Mouse (Mus musculus) layer of hippocampus, adult 6 months (tissue): ENCODE measurements around the gene Hsd17b1. TPM values are rescaled to one million over a fixed set of nuclear protein-coding genes. Genes with fewer than 3 reads are reported as not detected.

Experiments used
- long read RNA-seq, 2 experiments: library from polyadenylated mRNA; unstranded; transcript quantifications; one replicate each; pipeline ENCODE4 v2.0.0; 2019 to 2020
- microRNA-seq: library from miRNA; unstranded; fragments of <30 nt; microRNA quantifications from one replicate; pipeline ENCODE4 v1.2.0, GENCODE M21; 2020
- polyA plus RNA-seq: library from polyadenylated mRNA; unstranded; fragments of <200 nt; fragmentation: Nextera tagmentation; gene quantifications from 2 replicates; pipeline ENCODE4 v1.2.3, GENCODE M21; 2021

The Hsd17b1 gene
- polyA plus RNA-seq = not detected in 2 replicates
- long read RNA-seq, experiment 1, partial matches to known transcripts = 0 of 1 reads
- long read RNA-seq, experiment 1, other reads (novel, unspliced or antisense) = 1 of 1 reads
- long read RNA-seq, experiment 2, partial matches to known transcripts = 1 of 1 reads
- long read RNA-seq, experiment 2, other reads (novel, unspliced or antisense) = 0 of 1 reads

DNA sequence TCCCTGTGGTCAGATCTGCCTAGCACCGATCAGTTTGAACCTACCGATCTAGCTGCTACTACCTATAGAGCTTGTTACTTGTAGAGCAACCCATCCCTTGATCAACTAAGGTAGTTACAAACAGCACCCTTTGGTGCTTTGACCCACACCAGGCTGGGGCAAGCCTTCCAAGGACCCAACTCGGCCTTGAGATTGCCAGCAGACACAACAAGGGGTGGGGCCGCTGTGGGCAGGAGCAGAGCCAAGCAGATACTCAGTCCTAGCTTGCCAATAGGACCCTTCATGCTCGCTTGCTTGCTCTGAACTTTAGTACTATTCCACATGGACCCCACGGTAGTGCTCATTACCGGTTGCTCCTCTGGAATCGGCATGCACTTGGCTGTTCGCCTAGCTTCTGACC, at the start of gene Hsd17b1:
Hsd17b1 (plus strand) TSS at position 291 of the 400 bp plus-strand sequence.

DNA sequence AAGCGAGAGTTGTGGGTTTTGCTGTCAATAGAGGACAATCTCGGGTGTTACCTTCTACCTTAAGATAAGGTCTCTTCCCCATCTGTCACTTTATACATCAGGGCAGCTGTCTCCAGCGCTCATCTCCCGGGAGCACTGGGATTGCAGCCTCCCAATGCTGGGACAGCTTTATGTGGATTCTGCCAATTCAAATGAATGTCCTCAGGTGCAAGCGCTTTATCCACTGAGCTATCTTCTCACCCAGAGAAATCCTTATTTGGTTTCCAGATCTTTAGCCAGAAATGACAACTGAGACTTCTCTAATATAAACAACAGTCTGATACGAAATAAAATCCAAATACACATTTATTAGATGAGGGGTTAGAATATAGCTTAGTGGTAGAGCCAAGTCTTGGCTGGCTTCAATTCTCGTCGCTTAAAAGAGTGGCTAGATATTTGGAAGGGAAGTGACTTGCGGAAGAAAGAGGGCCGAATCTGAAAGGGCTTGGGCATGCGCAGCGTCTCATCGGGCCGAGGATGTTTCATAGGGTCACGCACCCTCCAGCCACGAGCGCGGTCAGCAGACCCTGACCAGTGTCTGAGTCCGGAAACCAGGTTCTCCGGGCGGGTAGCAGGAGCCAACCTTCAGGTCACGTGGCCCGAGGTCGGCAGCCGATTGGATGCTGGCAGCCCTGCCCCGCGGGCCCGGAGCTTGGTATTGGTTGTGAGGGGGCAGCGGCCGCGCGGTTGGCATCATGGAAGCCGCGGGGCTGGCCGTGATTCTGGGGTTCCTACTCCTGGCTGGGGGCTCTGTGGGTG, 8.6 kb upstream of the Hsd17b1 start, which contains the start of gene Naglu:
Naglu (plus strand) TSS at position 622 of the 798 bp plus-strand sequence.

DNA sequence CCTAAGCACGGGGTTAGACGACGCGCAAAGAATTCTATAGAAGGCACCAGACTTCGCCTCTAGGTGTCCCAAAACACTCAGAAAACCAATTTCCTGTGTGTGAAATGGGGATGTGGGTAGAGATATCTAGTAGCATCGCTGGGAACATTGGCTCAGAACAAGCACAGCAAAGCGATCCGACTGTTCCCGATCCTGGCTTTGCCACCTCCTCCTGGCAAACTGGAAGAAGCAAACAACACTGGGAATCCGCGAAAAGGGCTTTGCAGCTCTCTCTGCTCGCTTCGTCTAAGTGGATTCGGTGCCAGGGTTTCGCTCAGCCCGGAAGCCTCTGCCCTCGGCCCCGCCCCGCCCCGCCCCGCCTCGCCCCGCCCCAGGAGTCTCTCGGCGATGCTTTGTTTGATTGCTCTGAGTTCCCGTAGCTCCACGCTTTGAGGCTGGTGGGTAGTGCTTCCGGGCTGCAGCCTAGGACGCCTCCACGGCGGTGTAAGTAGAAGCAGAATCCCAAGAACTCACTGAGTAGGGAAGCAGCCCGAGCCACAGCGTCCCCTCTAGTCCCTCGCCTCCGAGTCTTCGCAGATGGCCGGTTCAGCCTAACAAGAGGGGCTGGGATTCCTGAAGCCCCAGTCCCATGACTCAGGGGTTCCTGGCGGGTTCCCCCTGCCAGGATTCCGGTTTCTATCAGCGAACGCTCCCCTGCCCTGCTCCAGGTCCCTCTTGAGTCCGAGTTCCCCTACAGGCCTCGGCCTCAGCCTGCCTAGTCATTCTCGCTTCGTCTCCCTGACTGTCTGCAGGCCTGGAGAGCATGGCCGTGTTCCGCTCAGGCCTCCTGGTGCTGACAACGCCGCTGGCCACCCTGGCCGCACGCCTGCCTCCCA, 4.2 kb downstream of the Hsd17b1 start, which contains the start of gene Coasy:
Coasy (plus strand) TSS at position 358 of the 875 bp plus-strand sequence.

DNA sequence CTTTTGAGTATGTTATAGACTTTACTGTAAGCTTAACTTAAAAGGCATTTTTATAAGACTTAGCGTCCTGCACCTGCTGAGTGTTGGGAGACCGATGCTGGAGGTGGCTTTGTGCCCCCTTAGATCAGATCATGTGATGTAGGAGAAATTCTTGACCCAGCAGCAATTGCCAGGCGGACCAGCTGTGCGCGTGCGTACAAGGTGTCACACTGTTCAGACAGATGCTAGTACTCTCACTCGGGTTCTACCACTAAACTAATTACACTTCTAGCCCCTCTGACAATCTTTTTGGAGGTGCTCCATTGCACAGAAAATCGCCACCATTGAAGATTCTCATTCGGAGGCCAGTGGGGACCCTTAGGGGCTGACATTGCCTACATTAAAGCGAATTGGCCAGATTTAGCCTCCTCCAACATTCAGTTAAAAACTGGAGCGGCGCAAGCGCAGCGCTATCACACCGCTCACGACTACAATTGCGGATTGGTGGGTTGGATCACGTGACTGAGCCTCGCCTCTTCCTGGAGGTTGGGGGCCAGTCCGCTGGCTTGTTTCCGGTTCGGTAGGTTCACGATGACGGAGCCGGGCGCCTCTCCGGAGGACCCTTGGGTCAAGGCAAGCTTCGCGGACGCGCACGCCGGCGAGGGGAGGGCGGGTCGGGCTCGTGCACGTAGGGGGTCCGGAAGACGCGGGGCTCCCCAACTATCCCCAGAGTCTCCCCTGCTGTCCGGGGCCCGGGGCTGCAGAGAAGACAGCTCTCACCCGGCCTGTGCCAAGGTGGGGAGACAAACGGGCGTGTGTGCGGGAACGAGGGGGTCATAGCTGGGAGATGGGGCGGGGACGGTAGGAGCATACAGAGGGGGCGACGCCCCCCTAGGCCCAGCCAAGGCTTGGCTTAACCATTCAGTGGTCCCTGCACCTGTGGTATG, 8.8 kb downstream of the Hsd17b1 start, which contains the start of gene Mlx:
Mlx (plus strand) TSS at position 522 of the 926 bp plus-strand sequence.

DNA sequence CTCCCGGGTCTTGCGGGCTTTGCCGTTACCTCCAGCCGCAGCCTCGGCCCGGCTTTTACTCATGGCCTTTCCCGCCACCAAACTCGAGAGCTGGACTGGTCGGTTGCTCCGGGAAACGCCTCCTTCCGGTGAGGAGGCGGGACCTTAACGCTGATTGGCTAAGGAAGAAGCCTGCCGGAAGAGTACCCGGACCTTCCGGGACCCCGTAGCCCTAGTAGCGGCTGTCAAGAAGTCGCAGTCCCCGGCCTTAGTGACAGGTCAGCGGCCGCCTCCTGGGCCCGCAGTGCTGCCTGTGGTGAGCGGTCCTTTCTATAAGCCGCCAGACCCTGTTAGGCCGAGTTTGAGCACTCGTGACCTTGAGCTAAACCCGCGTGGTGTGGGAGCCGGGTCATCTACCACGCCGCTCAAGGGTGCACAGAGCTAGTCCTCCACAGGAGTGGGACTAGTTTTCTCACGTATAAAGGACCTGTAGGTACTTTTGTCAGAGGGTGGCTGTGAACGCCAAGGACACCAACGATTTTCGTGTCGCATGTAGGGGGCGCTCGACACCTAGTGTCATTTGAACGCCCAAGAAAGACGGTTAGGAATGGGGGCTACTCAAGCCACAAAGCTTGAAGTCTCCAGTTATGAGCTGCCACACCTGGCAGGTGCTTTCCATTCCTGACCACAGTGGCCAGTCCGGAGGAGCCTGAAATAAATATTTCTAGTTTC, 17.3 kb downstream of the Hsd17b1 start, which contains the start of gene Psmc3ip:
Psmc3ip (minus strand) TSS at position 123 of the 711 bp plus-strand sequence.

DNA sequence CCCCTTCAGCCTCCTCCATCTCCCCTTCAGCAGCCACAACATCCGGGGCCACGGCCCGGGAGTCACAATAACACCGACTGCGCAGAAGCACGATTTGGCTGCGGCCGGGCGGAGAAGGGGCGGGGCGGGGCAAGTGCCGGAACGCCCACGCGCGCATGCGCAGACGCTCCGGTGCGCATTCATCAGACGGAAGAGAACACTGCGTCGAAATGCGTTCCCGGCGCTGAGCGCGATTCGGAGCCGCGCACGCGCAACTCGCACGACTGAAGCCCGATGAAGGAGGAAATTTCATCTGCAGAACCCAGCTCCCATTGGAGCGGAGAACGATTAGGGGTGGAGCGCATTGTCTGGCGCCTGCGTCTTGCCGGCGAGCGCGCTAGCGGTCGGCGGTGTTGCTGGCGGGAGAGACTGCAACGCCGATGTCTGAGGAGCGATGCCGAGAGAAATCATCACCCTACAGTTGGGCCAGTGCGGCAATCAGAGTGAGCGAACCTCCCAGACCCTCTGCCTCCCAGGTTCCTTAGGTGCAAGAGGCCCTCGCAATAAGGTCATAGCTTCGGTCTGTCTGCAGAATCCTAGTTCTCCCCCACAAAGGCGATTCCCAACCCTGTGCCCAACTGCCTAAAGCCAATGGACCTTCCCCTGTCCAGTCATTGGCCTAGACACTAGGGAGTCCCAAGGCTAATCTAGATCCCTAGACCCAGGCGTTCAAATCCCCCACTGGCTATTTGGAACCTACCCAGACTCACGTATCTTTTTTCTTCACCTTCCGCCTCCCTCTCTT, 41.7 kb downstream of the Hsd17b1 start, which contains the start of the genes Retreg3 and Tubg1:
Retreg3 (minus strand) TSS at position 133 of the 784 bp plus-strand sequence.
Tubg1 (plus strand) TSS at position 178 of the 784 bp plus-strand sequence.

Small RNAs within 50 kb of the gene (microRNA-seq; reads per million reads assigned to microRNA genes)
- 10.3 reads per million, percentile 32 among the genes with 10 or more reads in this experiment for gene Mir6928

Other genes with a start within 250 kb of the Hsd17b1 start
- 3.4 and 3.5 TPM in 2 replicates for gene Stat5b, start 227.7 kb upstream of the Hsd17b1 start, polyA plus RNA-seq
- gene Stat5a, start 219.1 kb upstream of the Hsd17b1 start, polyA plus RNA-seq = 1.3 and 1.7 TPM in 2 replicates
- gene Stat3, start 138.9 kb upstream of the Hsd17b1 start, polyA plus RNA-seq = 22.6 and 24.9 TPM in 2 replicates
- 11.1 and 19.8 TPM in 2 replicates for gene Cavin1, start 107.5 kb upstream of the Hsd17b1 start, polyA plus RNA-seq
- gene Atp6v0a1, start 69.0 kb upstream of the Hsd17b1 start, polyA plus RNA-seq = 149 and 167 TPM in 2 replicates
- 9.6 and 12.1 TPM in 2 replicates for gene Naglu, start 8.4 kb upstream of the Hsd17b1 start, polyA plus RNA-seq
- gene Coasy, start 4.2 kb downstream of the Hsd17b1 start, polyA plus RNA-seq = 35.8 and 36.1 TPM in 2 replicates
- 63.4 and 67.0 TPM in 2 replicates for gene Mlx, start 8.9 kb downstream of the Hsd17b1 start, polyA plus RNA-seq
- gene Psmc3ip, start 17.0 kb downstream of the Hsd17b1 start, polyA plus RNA-seq = 5.3 and 6.0 TPM in 2 replicates
- gene Retreg3, start 41.5 kb downstream of the Hsd17b1 start, polyA plus RNA-seq = 7.9 and 8.1 TPM in 2 replicates
- gene Tubg1, start 41.5 kb downstream of the Hsd17b1 start, polyA plus RNA-seq = 52.5 and 59.1 TPM in 2 replicates
- gene Tubg2, start 77.5 kb downstream of the Hsd17b1 start, polyA plus RNA-seq = 49.2 and 55.2 TPM in 2 replicates
- gene Cntnap1, start 92.1 kb downstream of the Hsd17b1 start, polyA plus RNA-seq = 14.1 and 15.8 TPM in 2 replicates
- 2.0 and 3.2 TPM in 2 replicates for gene Plekhh3, start 92.9 kb downstream of the Hsd17b1 start, polyA plus RNA-seq
- 0.23 and 0.53 TPM in 2 replicates for gene Ccr10, start 97.0 kb downstream of the Hsd17b1 start, polyA plus RNA-seq
- 30.9 and 32.5 TPM in 2 replicates for gene Ezh1, start 148.1 kb downstream of the Hsd17b1 start, polyA plus RNA-seq
- gene Ramp2, start 167.6 kb downstream of the Hsd17b1 start, polyA plus RNA-seq = 78.1 and 88.2 TPM in 2 replicates
- 180 and 205 TPM in 2 replicates for gene Vps25, start 175.3 kb downstream of the Hsd17b1 start, polyA plus RNA-seq
- 1.1 and 1.8 TPM in 2 replicates for gene Wnk4, start 182.2 kb downstream of the Hsd17b1 start, polyA plus RNA-seq
- 0.13 and 0.14 TPM in 2 replicates for gene Cntd1, start 200.6 kb downstream of the Hsd17b1 start, polyA plus RNA-seq
- 427 and 478 TPM in 2 replicates for gene Coa3, start 200.7 kb downstream of the Hsd17b1 start, polyA plus RNA-seq
- gene Becn1, start 223.9 kb downstream of the Hsd17b1 start, polyA plus RNA-seq = 197 and 208 TPM in 2 replicates
- gene Psme3, start 237.8 kb downstream of the Hsd17b1 start, polyA plus RNA-seq = 16.3 and 17.7 TPM in 2 replicates
- 0.21 and 0.29 TPM in 2 replicates for gene Aoc2, start 246.7 kb downstream of the Hsd17b1 start, polyA plus RNA-seq